Mouse (Mus musculus): ENCODE measurements at regions not wholly inside any gene's neighbourhood (a gene's known extent, or its start where the extent isn't known, plus 50 kb on each side); places are given as distances from the start of the nearest gene placed in this dataset.

DNA sequence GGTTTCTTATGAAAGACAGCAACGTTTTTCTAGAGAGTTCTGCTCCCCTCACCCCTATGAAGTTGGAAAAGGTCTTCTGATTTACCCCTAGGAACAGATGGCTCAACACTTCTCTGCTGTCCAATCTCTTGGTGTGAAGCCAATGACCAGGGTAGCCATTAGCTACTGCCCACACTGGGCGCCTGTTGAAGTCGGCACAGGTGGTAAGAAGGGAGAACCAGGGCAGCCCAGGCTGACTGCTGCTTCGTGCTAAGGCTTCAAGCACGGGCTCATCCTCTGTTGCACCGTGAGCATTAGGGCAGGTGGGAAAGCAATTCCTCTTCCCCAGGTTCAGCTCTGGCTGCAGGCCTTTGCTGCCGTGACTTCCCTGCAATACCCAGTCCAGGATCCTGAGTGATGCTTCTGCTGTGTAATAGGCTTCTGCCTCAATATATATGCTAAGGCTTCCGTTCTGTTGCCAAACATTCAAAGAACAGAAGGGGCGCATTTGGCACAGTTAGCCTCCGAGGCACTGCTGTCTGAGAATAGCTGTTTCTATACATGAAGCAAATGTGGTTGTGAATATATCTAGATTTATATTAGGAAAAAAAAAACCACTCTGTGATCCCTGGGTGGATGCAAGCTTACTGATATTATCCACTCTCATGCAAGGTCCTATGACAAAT, 76.4 kb upstream of the Atp5g3 start:
- no peak for DNase-seq (ENCODE audit: low spot score)

- no peak for DNase-seq (ENCODE audit: low spot score)
Observed at GRCm38 (mm10) chr2:73985911-73986250, 74.8 kb upstream of the Atp5g3 start.

DNA sequence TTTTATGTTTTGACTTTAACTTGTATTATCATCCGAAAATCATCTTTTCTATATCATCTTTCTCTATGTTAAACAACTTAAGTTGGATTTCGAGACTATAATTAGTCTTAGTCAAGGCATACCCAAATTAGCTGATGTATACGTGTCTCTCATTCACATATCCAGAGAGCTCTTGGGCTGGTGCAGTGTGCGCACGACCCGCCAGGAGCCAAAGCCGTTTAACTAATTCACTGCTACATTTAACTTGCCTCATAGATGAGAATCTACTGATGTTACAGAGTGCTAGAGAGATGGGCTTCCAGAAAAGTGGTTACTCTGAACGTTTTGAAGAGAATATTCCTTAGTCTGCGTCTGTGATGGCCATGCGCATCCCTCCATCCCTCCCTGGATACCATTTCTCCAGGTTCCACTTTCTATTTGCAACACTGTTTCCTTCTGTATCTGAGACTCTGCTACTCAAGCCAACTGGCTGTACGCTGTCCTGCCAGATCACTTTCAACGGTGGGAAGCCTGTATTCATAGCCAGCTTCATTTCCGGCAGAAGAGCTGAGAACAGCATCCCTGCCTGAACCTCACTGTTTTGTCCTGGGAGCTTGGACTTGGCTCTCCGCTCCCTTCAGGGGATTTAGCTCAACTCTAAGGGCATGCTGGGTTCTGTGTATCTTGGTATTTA, 74.2 kb upstream of the Atp5g3 start:
- DNase-seq (ENCODE audit: low spot score) = no peak

DNA sequence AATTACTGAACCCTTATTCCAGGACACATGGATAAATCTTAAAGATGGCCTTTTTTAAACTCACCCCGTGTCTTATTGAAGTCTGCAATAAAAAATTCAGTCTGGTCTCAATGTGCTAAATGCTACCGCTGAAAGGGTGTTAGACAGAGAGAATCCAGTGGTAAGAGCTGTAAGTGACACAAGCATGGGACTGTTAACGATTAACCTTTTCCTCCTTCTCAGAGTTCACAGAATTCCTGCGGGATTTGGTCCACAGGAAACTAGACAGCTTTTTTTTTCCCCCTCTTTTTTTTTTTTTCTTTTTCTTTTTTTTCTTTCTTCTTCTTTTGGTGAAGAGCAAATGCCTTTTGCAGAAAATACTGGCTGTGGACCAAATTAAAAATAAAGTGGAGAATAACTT, 72.0 kb upstream of the Atp5g3 start:
- DNase-seq (ENCODE audit: low spot score) = no peak

DNA sequence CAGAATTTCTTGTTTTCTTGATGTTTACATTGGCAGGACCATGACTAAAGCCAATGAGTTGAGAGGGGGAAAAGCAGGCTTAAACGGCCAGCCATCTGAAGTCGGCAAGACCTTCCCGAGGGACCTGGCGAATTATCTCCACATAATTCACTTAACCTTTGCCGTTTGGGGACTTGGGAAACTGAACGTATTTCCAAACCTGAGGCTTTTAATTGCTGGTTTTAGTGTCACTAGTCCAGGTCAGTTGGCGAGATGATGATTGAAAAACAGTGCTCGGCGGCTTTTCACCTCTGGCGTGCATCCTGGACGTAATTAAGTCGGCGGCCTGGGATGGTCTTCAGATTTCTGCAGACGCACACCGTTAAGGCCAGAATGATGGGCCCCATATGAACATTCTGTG, 66.9 kb upstream of the Atp5g3 start:
- DNase-seq (ENCODE audit: low spot score) = no peak

DNA sequence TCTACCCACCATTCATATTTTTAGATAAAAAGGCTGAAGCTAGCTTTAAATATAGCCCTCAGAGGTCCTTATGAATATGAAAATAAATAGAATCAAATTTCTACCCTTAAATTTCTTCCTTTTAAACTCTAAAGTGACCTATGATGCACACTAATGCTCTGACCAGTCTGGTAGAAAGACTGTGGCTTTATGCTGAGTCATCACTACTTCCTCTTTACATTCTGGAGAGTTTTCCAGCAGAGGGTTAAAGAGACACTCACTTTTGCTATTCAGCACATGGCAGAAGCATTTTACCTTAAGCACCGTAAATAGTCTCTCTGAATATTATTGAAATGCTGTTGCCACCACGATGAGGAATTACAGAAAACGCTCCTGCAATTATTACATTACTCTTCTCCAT, 62.6 kb upstream of the Atp5g3 start:
- DNase-seq (ENCODE audit: low spot score) = no peak

DNA sequence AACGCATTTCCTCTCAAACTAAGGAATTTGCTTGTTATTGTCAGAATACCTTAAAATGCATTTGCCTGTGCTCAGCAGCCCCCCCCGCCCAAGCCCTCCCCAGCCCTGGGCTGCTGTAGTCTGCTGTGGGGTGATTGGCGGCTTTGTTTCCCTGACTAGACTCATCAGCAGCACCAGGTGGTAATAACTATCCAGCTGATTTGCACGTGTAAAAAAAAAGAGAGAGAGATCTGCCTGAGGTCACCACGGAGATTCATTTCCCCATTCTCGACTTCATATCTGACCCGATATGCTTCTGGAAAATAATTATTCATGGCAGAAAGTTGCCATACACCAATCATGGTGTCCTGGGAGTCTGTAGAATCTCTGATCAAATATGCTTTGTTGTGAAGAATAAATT, 56.5 kb upstream of the Atp5g3 start:
- DNase-seq (ENCODE audit: low spot score) = no peak

DNA sequence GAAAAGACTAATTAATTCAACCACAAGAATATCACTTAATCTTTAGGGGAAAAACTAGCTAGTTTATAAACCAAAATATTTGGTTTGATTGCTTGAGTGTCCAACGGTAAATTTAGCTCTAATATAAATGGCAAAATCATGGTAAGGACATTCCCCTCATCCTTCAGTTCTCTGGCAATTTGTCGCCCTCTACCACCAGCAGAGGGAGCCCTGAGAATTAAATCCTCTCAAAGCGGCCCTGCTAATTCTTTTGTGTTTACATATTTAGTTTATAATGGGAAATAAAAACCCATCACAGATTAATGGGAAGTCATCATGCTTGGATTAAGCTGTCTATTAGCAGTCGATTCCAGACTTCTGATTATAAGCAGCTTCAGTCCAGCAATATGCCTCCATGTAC, 54.5 kb upstream of the Atp5g3 start:
- peak; percentile 80 for DNase-seq (ENCODE audit: low spot score)
